Mouse (Mus musculus) spleen, postnatal 14 days (tissue): ENCODE results near the gene Grifin.
A peak's percentile ranks its signal among the peaks of the same experiment; 100 is the strongest.

Source experiments
- DNase-seq, 2 experiments: peaks; one replicate each; pipeline ENCODE4 v3.0.0; 2021 to 2022; ENCODE audit warnings: low spot score in 2 of 2

The Grifin gene

GRCm38 (mm10) chr5:140549306-140550047 is 15.4 kb downstream of the Grifin start:
- no peak for DNase-seq

GRCm38 (mm10) chr5:140546332-140546731 is 18.5 kb downstream of the Grifin start:
- DNase-seq, result no peak

- no peak for DNase-seq
Measured at GRCm38 (mm10) chr5:140545651-140546050, 19.2 kb downstream of the Grifin start.

- no peak for DNase-seq
Measured at GRCm38 (mm10) chr5:140542811-140543575, 21.9 kb downstream of the Grifin start.

- peak; percentile 59 to 80 for DNase-seq
Measured at GRCm38 (mm10) chr5:140540106-140540505, 24.8 kb downstream of the Grifin start.

- no peak for DNase-seq
Measured at GRCm38 (mm10) chr5:140538111-140538683, 26.7 kb downstream of the Grifin start.

- DNase-seq, result no peak
Measured at GRCm38 (mm10) chr5:140526754-140527153, 38.1 kb downstream of the Grifin start.

- no peak for DNase-seq
Measured at GRCm38 (mm10) chr5:140521196-140521595, 43.7 kb downstream of the Grifin start.

- no peak for DNase-seq
Measured at GRCm38 (mm10) chr5:140517921-140518230, 47.0 kb downstream of the Grifin start.

- no peak for DNase-seq
Measured at GRCm38 (mm10) chr5:140517159-140517920, 47.5 kb downstream of the Grifin start.

- no peak for DNase-seq
Measured at GRCm38 (mm10) chr5:140514799-140515486, 49.9 kb downstream of the Grifin start.

- peak in 1 of 2 experiments; percentile 28 for DNase-seq
Measured at GRCm38 (mm10) chr5:140513921-140514320, 51.0 kb downstream of the Grifin start.
